Mouse (Mus musculus) heart, embryonic 13.5 days (tissue): ENCODE data around the gene Fitm1. TPM values are rescaled to one million over a fixed set of nuclear protein-coding genes. Genes with fewer than 3 reads are reported as not detected.

ENCODE experiments used
- ATAC-seq: fragments of 200-750 bp; cut with Nextera tagmentation; 2 replicates; pipeline ENCODE4 v1.8.0; 2017; ENCODE audit warnings: moderate TSS enrichment; ENCODE audit not compliant: insufficient number of reproducible peaks, low FRiP score, low TSS enrichment; ENCODE audit errors: extremely low read depth
- H3K27ac ChIP-seq: fragments of 300-500 bp; sonication (generic); replicated peaks from 2 replicates; pipeline ENCODE4 v1.5.1; 2015; ENCODE audit warnings: moderate library complexity, mild to moderate bottlenecking, inconsistent platforms
- H3K27me3 ChIP-seq: fragments of 300-500 bp; sonication (generic); replicated peaks from 2 replicates; pipeline ENCODE4 v1.6.1; 2015; ENCODE audit warnings: mild to moderate bottlenecking, inconsistent platforms
- H3K36me3 ChIP-seq: fragments of 300-500 bp; sonication (generic); 2 replicates; pipeline ENCODE4 v1.6.1; 2015; ENCODE audit warnings: mild to moderate bottlenecking, inconsistent platforms
- H3K4me1 ChIP-seq: fragments of 300-500 bp; sonication (generic); 2 replicates; pipeline ENCODE4 v1.6.1; 2015; ENCODE audit warnings: inconsistent platforms
- H3K4me2 ChIP-seq: fragments of 300-500 bp; sonication (generic); 2 replicates; pipeline ENCODE4 v1.6.1; 2015; ENCODE audit warnings: inconsistent platforms, mild to moderate bottlenecking, moderate library complexity
- H3K4me3 ChIP-seq: fragments of 300-500 bp; sonication (generic); 2 replicates; pipeline ENCODE4 v1.5.1; 2015; ENCODE audit warnings: moderate library complexity, mild to moderate bottlenecking, inconsistent platforms
- H3K9ac ChIP-seq: fragments of 300-500 bp; sonication (generic); 2 replicates; pipeline ENCODE4 v1.6.1; 2015; ENCODE audit warnings: inconsistent platforms, mild to moderate bottlenecking, moderate library complexity
- H3K9me3 ChIP-seq: fragments of 300-500 bp; sonication (generic); 2 replicates; pipeline ENCODE4 v1.6.1; 2016; ENCODE audit warnings: inconsistent platforms
- whole genome bisulfite sequencing: fragments of 180-500 bp; shearing (Covaris S2); methylation state at CpG from one replicate; pipeline ENCODE4 v1.1.7; 2015; ENCODE audit warnings: mixed read lengths; 5-methylcytosine and 5-hydroxymethylcytosine counted together
- polyA plus RNA-seq: library from polyadenylated mRNA; unstranded; fragments of >200 nt; fragmentation: Nextera tagmentation; extraction: Ambion mirVana; gene quantifications from 2 replicates; pipeline ENCODE4 v1.2.1, GENCODE M21; 2015

Gene Fitm1
- polyA plus RNA-seq, 1 experiment from 2014 or later: 100 TPM

GRCm38 (mm10) chr14:55584702-55585565 lies 9.5 kb downstream of the Fitm1 start, which contains the start of gene Emc9:
TSS of gene Emc9 (minus strand) at chr14:55585302.
- peaks cover 25% of the 10 kb centered on the region for H3K4me1 ChIP-seq
- WGBS: 2% methylated on average over 43 of the region's 43 CpGs
- no peaks in the 10 kb centered on the region for H3K27me3 ChIP-seq
- H3K9me3 ChIP-seq: no peaks in the 10 kb centered on the region
- peak within 1 kb of the TSS; percentile 61 for H3K4me3 ChIP-seq
- H3K9ac ChIP-seq: peak within 1 kb of the TSS; percentile 81
- peak; percentile 64; the same call in 1 of the 2 replicates for ATAC-seq
- H3K27ac ChIP-seq: peak within 1 kb of the TSS; percentile 69
- peaks cover 59% of the 10 kb centered on the region for H3K36me3 ChIP-seq
- peak within 1 kb of the TSS; percentile 78 for H3K4me2 ChIP-seq

GRCm38 (mm10) chr14:55585566-55585960 lies 10.1 kb downstream of the Fitm1 start:
- H3K9me3 ChIP-seq: no peaks in the 10 kb centered on the region
- H3K36me3 ChIP-seq: peaks cover 52% of the 10 kb centered on the region
- H3K9ac ChIP-seq: peak overlapping the region; percentile 81; the same call in 1 of the 2 replicates
- 44% methylated on average over 6 of the region's 6 CpGs for WGBS
- H3K27ac ChIP-seq: peak overlapping the region; percentile 69
- peak overlapping the region; percentile 78 for H3K4me2 ChIP-seq
- H3K4me1 ChIP-seq: peaks cover 30% of the 10 kb centered on the region
- H3K4me3 ChIP-seq: peak overlapping the region; percentile 61
- no peaks in the 10 kb centered on the region for H3K27me3 ChIP-seq
- ATAC-seq: no peak

- Histone ChIP-seq H3K27ac (no peak overlapping the region), H3K4me1 (peaks cover 30% of the 10 kb centered on the region), H3K4me2 (no peak overlapping the region), H3K9me3 (no peaks in the 10 kb centered on the region), H3K27me3 (no peaks in the 10 kb centered on the region), H3K9ac (no peak overlapping the region), H3K36me3 (peaks cover 46% of the 10 kb centered on the region), H3K4me3 (no peak overlapping the region)
- WGBS: 78% methylated on average over 2 of the region's 2 CpGs
- ATAC-seq: no peak
Measured at GRCm38 (mm10) chr14:55586149-55586548, 10.7 kb downstream of the Fitm1 start.

- Histone ChIP-seq H3K4me2 (no peak overlapping the region), H3K4me1 (peaks cover 44% of the 10 kb centered on the region), H3K4me3 (no peak overlapping the region), H3K36me3 (peaks cover 38% of the 10 kb centered on the region), H3K9me3 (no peaks in the 10 kb centered on the region), H3K27ac (no peak overlapping the region), H3K9ac (no peak overlapping the region), H3K27me3 (no peaks in the 10 kb centered on the region)
- ATAC-seq: no peak
- WGBS: 89% methylated on average over 5 of the region's 5 CpGs
Measured at GRCm38 (mm10) chr14:55589271-55589670, 13.9 kb downstream of the Fitm1 start.

- peaks cover 40% of the 10 kb centered on the region for H3K4me1 ChIP-seq
- H3K27ac ChIP-seq: peak overlapping the region; percentile 99
- H3K4me2 ChIP-seq: peak overlapping the region; percentile 96
- no peaks in the 10 kb centered on the region for H3K9me3 ChIP-seq
- peaks cover 45% of the 10 kb centered on the region for H3K36me3 ChIP-seq
- H3K4me3 ChIP-seq: peak overlapping the region; percentile 95
- H3K27me3 ChIP-seq: no peaks in the 10 kb centered on the region
- no peak for ATAC-seq
- 81% methylated on average over 11 of the region's 11 CpGs for WGBS
- peak overlapping the region; percentile 88 for H3K9ac ChIP-seq
Measured at GRCm38 (mm10) chr14:55589771-55590448, 14.5 kb downstream of the Fitm1 start.

GRCm38 (mm10) chr14:55590748-55591330 lies 15.4 kb downstream of the Fitm1 start, which contains the start of gene Psme2:
TSS of gene Psme2 (minus strand) at chr14:55591113.
- H3K4me2 ChIP-seq: peak within 1 kb of the TSS; percentile 96
- peaks cover 40% of the 10 kb centered on the region for H3K4me1 ChIP-seq
- H3K9ac ChIP-seq: peak within 1 kb of the TSS; percentile 96
- H3K9me3 ChIP-seq: no peaks in the 10 kb centered on the region
- H3K4me3 ChIP-seq: peak within 1 kb of the TSS; percentile 95
- under 1% methylated on average over 22 of the region's 22 CpGs for WGBS
- no peaks in the 10 kb centered on the region for H3K27me3 ChIP-seq
- peak within 1 kb of the TSS; percentile 99 for H3K27ac ChIP-seq
- H3K36me3 ChIP-seq: peaks cover 54% of the 10 kb centered on the region
- ATAC-seq: peak; percentile 91

- Histone ChIP-seq H3K27me3 (no peaks in the 10 kb centered on the region), H3K36me3 (peaks cover 60% of the 10 kb centered on the region), H3K9me3 (no peaks in the 10 kb centered on the region), H3K9ac (peak within 1 kb of the TSS; percentile 96), H3K4me3 (peak within 1 kb of the TSS; percentile 95), H3K4me2 (peak within 1 kb of the TSS; percentile 96), H3K4me1 (peaks cover 36% of the 10 kb centered on the region), H3K27ac (peak within 1 kb of the TSS; percentile 99)
- under 1% methylated on average over 33 of the region's 33 CpGs for WGBS
- peak; percentile 76 for ATAC-seq
Measured at GRCm38 (mm10) chr14:55591331-55591891, 16.0 kb downstream of the Fitm1 start, which contains the start of gene Rnf31. TSS of gene Rnf31 (plus strand) at chr14:55591708.

- 4% methylated on average over 16 of the region's 16 CpGs for WGBS
- H3K27me3 ChIP-seq: no peaks in the 10 kb centered on the region
- peak overlapping the region; percentile 95 for H3K4me3 ChIP-seq
- H3K9me3 ChIP-seq: no peaks in the 10 kb centered on the region
- H3K36me3 ChIP-seq: peaks cover 61% of the 10 kb centered on the region
- H3K4me2 ChIP-seq: peak overlapping the region; percentile 96
- peaks cover 36% of the 10 kb centered on the region for H3K4me1 ChIP-seq
- ATAC-seq: no peak
- H3K27ac ChIP-seq: peak overlapping the region; percentile 99
- H3K9ac ChIP-seq: peak overlapping the region; percentile 96
Measured at GRCm38 (mm10) chr14:55592226-55592625, 16.8 kb downstream of the Fitm1 start.

- Histone ChIP-seq H3K4me1 (peaks cover 24% of the 10 kb centered on the region), H3K36me3 (peaks cover 76% of the 10 kb centered on the region), H3K9ac (no peak overlapping the region), H3K27me3 (no peaks in the 10 kb centered on the region), H3K4me2 (no peak overlapping the region), H3K9me3 (no peaks in the 10 kb centered on the region), H3K4me3 (no peak overlapping the region), H3K27ac (no peak overlapping the region)
- ATAC-seq: no peak
- WGBS: 81% methylated on average over 13 of the region's 13 CpGs
Measured at GRCm38 (mm10) chr14:55596036-55596690, 20.7 kb downstream of the Fitm1 start.

- no peak overlapping the region for H3K4me3 ChIP-seq
- H3K9me3 ChIP-seq: no peaks in the 10 kb centered on the region
- 91% methylated on average over 21 of the region's 21 CpGs for WGBS
- no peak for ATAC-seq
- H3K4me2 ChIP-seq: no peak overlapping the region
- H3K4me1 ChIP-seq: peaks cover 11% of the 10 kb centered on the region; the same call in 1 of the 2 replicates
- no peak overlapping the region for H3K27ac ChIP-seq
- peaks cover 98% of the 10 kb centered on the region for H3K36me3 ChIP-seq
- H3K9ac ChIP-seq: no peak overlapping the region
- no peaks in the 10 kb centered on the region for H3K27me3 ChIP-seq
Measured at GRCm38 (mm10) chr14:55598521-55599390, 23.3 kb downstream of the Fitm1 start.
